Comparison of ENCODE assay signal across 10 mouse cellular contexts in genomic region chr9:91363814-91364126, GRCm38 (mm10). TPM values are rescaled to one million over a fixed set of nuclear protein-coding genes. Genes with fewer than 3 reads are reported as not detected.
DNase-seq lines count a peak whose midpoint lies in the region; ATAC-seq lines count a peak whose summit lies in the region.
"Had no signal": no experiment of that assay in that cellular context is flagged by ENCODE, and none has a peak within 500 bp of the region (broad histone marks: within the 10 kb centered on the region; RNA-seq: fewer than 3 reads in every experiment).

No protein-coding gene starts in this region.

- H3K4me2 ChIP-seq in embryonic facial prominence, embryonic 11.5 days (ENCODE audit: low read depth, low read length): no peak overlapping the region
- H3K4me2 ChIP-seq in hindbrain, embryonic 12.5 days (replicated peaks): peak overlapping the region; percentile 46
- H3K4me2 ChIP-seq in midbrain, embryonic 15.5 days: peak overlapping the region; percentile 45

- no peaks in the 10 kb centered on the region for H3K36me3 ChIP-seq in embryonic facial prominence, embryonic 11.5 days (replicated peaks; ENCODE audit: control insufficient read depth, insufficient read depth, low read depth, low read length)
- no peaks in the 10 kb centered on the region for H3K36me3 ChIP-seq in hindbrain, embryonic 12.5 days
- no peaks in the 10 kb centered on the region for H3K36me3 ChIP-seq in midbrain, embryonic 15.5 days (replicated peaks)

- no peaks in the 10 kb centered on the region for H3K9me3 ChIP-seq in embryonic facial prominence, embryonic 11.5 days (replicated peaks; ENCODE audit: control insufficient read depth, low read length)
- H3K9me3 ChIP-seq in hindbrain, embryonic 12.5 days (replicated peaks): no peaks in the 10 kb centered on the region
- H3K9me3 ChIP-seq in midbrain, embryonic 15.5 days: no peaks in the 10 kb centered on the region

- no peak for ATAC-seq in embryonic facial prominence, embryonic 11.5 days (replicated peaks; ENCODE audit: insufficient number of reproducible peaks, low FRiP score, low TSS enrichment, low read depth)
- ATAC-seq in hindbrain, embryonic 12.5 days (ENCODE audit: low FRiP score): no peak
- no peak for ATAC-seq in midbrain, embryonic 15.5 days (replicated peaks)
- no peak for ATAC-seq in cerebellum, adult (ENCODE audit: insufficient number of reproducible peaks, low FRiP score, low TSS enrichment)

- H3K27me3 ChIP-seq in embryonic facial prominence, embryonic 11.5 days (ENCODE audit: control insufficient read depth, insufficient read depth, low read length): peaks cover 57% of the 10 kb centered on the region
- peaks cover 54% of the 10 kb centered on the region for H3K27me3 ChIP-seq in hindbrain, embryonic 12.5 days
- peaks cover 19% of the 10 kb centered on the region for H3K27me3 ChIP-seq in midbrain, embryonic 15.5 days (replicated peaks)

- peak overlapping the region; percentile 63 for H3K27ac ChIP-seq in brown adipose tissue, adult 24 weeks (replicated peaks; ENCODE audit: low read depth, low read length)
- H3K27ac ChIP-seq in embryonic facial prominence, embryonic 11.5 days (replicated peaks; ENCODE audit: low read depth, low read length): no peak overlapping the region; the same call in 1 of the 2 replicates
- peak overlapping the region; percentile 96 for H3K27ac ChIP-seq in hindbrain, embryonic 12.5 days
- H3K27ac ChIP-seq in midbrain, embryonic 15.5 days: peak overlapping the region; percentile 87

- H3K4me3 ChIP-seq in brown adipose tissue, adult 24 weeks (ENCODE audit: insufficient read depth, low read depth, low read length): peak overlapping the region; percentile 72
- peak overlapping the region; percentile 37 for H3K4me3 ChIP-seq in embryonic facial prominence, embryonic 11.5 days (ENCODE audit: low read depth, low read length)
- peak overlapping the region; percentile 65 for H3K4me3 ChIP-seq in hindbrain, embryonic 12.5 days
- H3K4me3 ChIP-seq in midbrain, embryonic 15.5 days: peak overlapping the region; percentile 51

- H3K4me1 ChIP-seq in brown adipose tissue, adult 24 weeks (ENCODE audit: control insufficient read depth, insufficient read depth, insufficient read length, low read length): no peaks in the 10 kb centered on the region
- no peaks in the 10 kb centered on the region for H3K4me1 ChIP-seq in embryonic facial prominence, embryonic 11.5 days (ENCODE audit: control insufficient read depth, insufficient read depth, low read length)
- H3K4me1 ChIP-seq in hindbrain, embryonic 12.5 days: no peaks in the 10 kb centered on the region
- H3K4me1 ChIP-seq in midbrain, embryonic 15.5 days: peaks cover 7% of the 10 kb centered on the region; the same call in 1 of the 2 replicates

- H3K9ac ChIP-seq in embryonic facial prominence, embryonic 11.5 days (replicated peaks; ENCODE audit: low read length): peak overlapping the region; percentile 62
- peak overlapping the region; percentile 76 for H3K9ac ChIP-seq in hindbrain, embryonic 12.5 days
- H3K9ac ChIP-seq in midbrain, embryonic 15.5 days: peak overlapping the region; percentile 55

- WGBS in embryonic facial prominence, embryonic 11.5 days: 2% methylated on average over 7 of the region's 7 CpGs
- WGBS in hindbrain, embryonic 12.5 days: 0% methylated on average over 7 of the region's 7 CpGs
- 3% methylated on average over 7 of the region's 7 CpGs for WGBS in midbrain, embryonic 15.5 days

- DNase-seq in embryonic facial prominence, embryonic 11.5 days (ENCODE audit: low spot score): peak; percentile 16
- no peak for DNase-seq in adrenal gland, adult 8-10 months
- no peak for DNase-seq in cerebellum, adult 18-20 months
- DNase-seq: lung, adult 18-20 months had no signal

RNA-seq across cellular contexts. Expression of gene Zic4, which starts 1.6 kb away (rescaled TPM):
- 0.79 and 1.8 TPM in 2 replicates for polyA plus RNA-seq in brown adipose tissue, adult 24 weeks (2012; ENCODE audit: insufficient read depth, insufficient read length, missing spikeins)
- 6.7 and 6.9 TPM in 2 replicates for polyA plus RNA-seq in embryonic facial prominence, embryonic 11.5 days (2014; fragmentation: Nextera tagmentation; extraction: Ambion mirVana)
- polyA plus RNA-seq in hindbrain, embryonic 12.5 days (2016; fragmentation: Nextera tagmentation; extraction: Ambion mirVana): 54.0 and 55.0 TPM in 2 replicates
- polyA plus RNA-seq in midbrain, embryonic 15.5 days (2015; fragmentation: Nextera tagmentation; extraction: Ambion mirVana): 53.1 and 59.1 TPM in 2 replicates
- not detected for total RNA-seq in adrenal gland, adult 8-10 months (2022)
- total RNA-seq: heart, postnatal 25 days had no signal
- polyA plus RNA-seq: urinary bladder, adult 2 months had no signal

RNA-seq across cellular contexts. Expression of gene Zic1, which starts 1.8 kb away (rescaled TPM):
- 3.2 and 4.1 TPM in 2 replicates for polyA plus RNA-seq in brown adipose tissue, adult 24 weeks (2012; ENCODE audit: insufficient read depth, insufficient read length, missing spikeins)
- 3.3 and 3.5 TPM in 2 replicates for polyA plus RNA-seq in embryonic facial prominence, embryonic 11.5 days (2014; fragmentation: Nextera tagmentation; extraction: Ambion mirVana)
- polyA plus RNA-seq in hindbrain, embryonic 12.5 days (2016; fragmentation: Nextera tagmentation; extraction: Ambion mirVana): 17.0 and 17.9 TPM in 2 replicates
- 10.0 and 11.6 TPM in 2 replicates for polyA plus RNA-seq in midbrain, embryonic 15.5 days (2015; fragmentation: Nextera tagmentation; extraction: Ambion mirVana)
- total RNA-seq in adrenal gland, adult 8-10 months (2022): under 1 TPM in 1 of 4 experiments, not detected in 3; 0.28 TPM
- total RNA-seq: heart, postnatal 25 days had no signal
